Mouse (Mus musculus) kidney, embryonic 14.5 days (tissue): Measurements from ENCODE around the gene Slc9a3r2. TPM values are rescaled to one million over a fixed set of nuclear protein-coding genes. Genes with fewer than 3 reads are reported as not detected.

Source experiments
- ATAC-seq: fragments of 200-750 bp; cut with Nextera tagmentation; 2 replicates; pipeline ENCODE4 v1.8.0; 2017; ENCODE audit warnings: moderate number of reproducible peaks, mild to moderate bottlenecking, moderate TSS enrichment, moderate library complexity; ENCODE audit not compliant: low FRiP score, low TSS enrichment
- H3K27ac ChIP-seq: fragments of 300-500 bp; sonication (generic); 2 replicates; pipeline ENCODE4 v1.5.1; 2014; ENCODE audit warnings: low read depth, mild to moderate bottlenecking, low read length, moderate library complexity, mixed read lengths
- H3K27me3 ChIP-seq: fragments of 300-500 bp; sonication (generic); 2 replicates; pipeline ENCODE4 v1.6.1; 2014; ENCODE audit warnings: mild to moderate bottlenecking, low read length; ENCODE audit not compliant: control insufficient read depth, insufficient read depth
- H3K36me3 ChIP-seq: fragments of 300-500 bp; sonication (generic); 2 replicates; pipeline ENCODE4 v1.6.1; 2014; ENCODE audit warnings: low read length, mixed read lengths; ENCODE audit not compliant: control insufficient read depth, insufficient read depth
- H3K4me1 ChIP-seq: fragments of 300-500 bp; sonication (generic); 2 replicates; pipeline ENCODE4 v1.6.1; 2014; ENCODE audit warnings: low read length, mixed read lengths; ENCODE audit not compliant: control insufficient read depth, insufficient read depth
- H3K4me2 ChIP-seq: fragments of 300-500 bp; sonication (generic); replicated peaks from 2 replicates; pipeline ENCODE4 v1.6.1; 2014; ENCODE audit warnings: low read depth, mild to moderate bottlenecking, low read length
- H3K4me3 ChIP-seq: fragments of 300-500 bp; sonication (generic); 2 replicates; pipeline ENCODE4 v1.5.1; 2014; ENCODE audit warnings: mild to moderate bottlenecking, low read length
- H3K9ac ChIP-seq: fragments of 300-500 bp; sonication (generic); 2 replicates; pipeline ENCODE4 v1.6.1; 2014; ENCODE audit warnings: low read depth, mild to moderate bottlenecking, low read length, moderate library complexity
- H3K9me3 ChIP-seq: fragments of 300-500 bp; sonication (generic); 2 replicates; pipeline ENCODE4 v1.6.1; 2016; ENCODE audit warnings: low read length; ENCODE audit not compliant: control insufficient read depth
- WGBS: fragments of 180-500 bp; shearing (Covaris S2); extraction: QIAGEN DNeasy Blood & Tissue Kit; methylation state at CpG from one replicate; pipeline ENCODE4 v1.1.7; 2014; 5-methylcytosine and 5-hydroxymethylcytosine counted together
- polyA plus RNA-seq: library from polyadenylated mRNA; unstranded; fragments of >200 nt; fragmentation: Nextera tagmentation; extraction: Ambion mirVana; gene quantifications from 2 replicates; pipeline ENCODE4 v1.2.1, GENCODE M21; 2014

Gene Slc9a3r2
- polyA plus RNA-seq, 1 experiment from 2014 or later, result 95.5 TPM

GRCm38 (mm10) chr17:24610711-24611110 lies 39.4 kb downstream of the Slc9a3r2 start:
- 88% methylated on average over 2 of the region's 2 CpGs for WGBS
- no peaks in the 10 kb centered on the region for H3K27me3 ChIP-seq
- H3K4me2 ChIP-seq, result no peak overlapping the region
- H3K9me3 ChIP-seq, result no peaks in the 10 kb centered on the region
- ATAC-seq, result no peak
- H3K27ac ChIP-seq, result no peak overlapping the region
- no peak overlapping the region for H3K4me3 ChIP-seq
- H3K4me1 ChIP-seq, result no peaks in the 10 kb centered on the region
- H3K36me3 ChIP-seq, result peaks cover 70% of the 10 kb centered on the region
- no peak overlapping the region for H3K9ac ChIP-seq

- no peaks in the 10 kb centered on the region for H3K4me1 ChIP-seq
- H3K27ac ChIP-seq, result no peak overlapping the region
- no peaks in the 10 kb centered on the region for H3K27me3 ChIP-seq
- no peak overlapping the region for H3K4me2 ChIP-seq
- no peak overlapping the region for H3K9ac ChIP-seq
- no peak for ATAC-seq
- no peaks in the 10 kb centered on the region for H3K9me3 ChIP-seq
- H3K4me3 ChIP-seq, result no peak overlapping the region
- peaks cover 69% of the 10 kb centered on the region for H3K36me3 ChIP-seq
- WGBS, result 92% methylated on average over 8 of the region's 8 CpGs
Measured at GRCm38 (mm10) chr17:24608874-24609273, 41.3 kb downstream of the Slc9a3r2 start.

DNA sequence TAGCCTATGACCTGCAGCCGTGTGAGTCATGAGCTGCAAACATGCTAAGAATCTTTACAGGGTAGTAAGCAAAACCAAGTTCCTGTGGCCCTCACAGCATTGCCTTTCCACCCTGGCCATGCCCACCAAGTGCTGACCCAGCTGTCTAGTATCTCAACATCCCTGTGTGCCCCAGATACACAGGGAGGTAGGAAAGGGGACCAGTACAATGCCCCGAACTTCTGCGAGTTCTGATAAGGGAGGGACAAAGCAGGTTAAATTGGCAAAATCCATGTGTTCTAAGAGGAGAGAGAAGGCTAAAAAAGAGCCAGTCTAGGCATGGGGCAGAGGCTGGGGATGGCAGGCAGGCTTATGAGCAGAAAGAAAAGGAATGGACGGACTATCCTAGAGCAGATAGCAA lies 41.8 kb downstream of the Slc9a3r2 start:
- 92% methylated on average over 4 of the region's 4 CpGs for WGBS
- no peaks in the 10 kb centered on the region for H3K27me3 ChIP-seq
- H3K9me3 ChIP-seq, result no peaks in the 10 kb centered on the region
- H3K27ac ChIP-seq, result no peak overlapping the region
- no peak overlapping the region for H3K4me2 ChIP-seq
- ATAC-seq, result no peak
- no peak overlapping the region for H3K9ac ChIP-seq
- H3K4me3 ChIP-seq, result no peak overlapping the region
- peaks cover 65% of the 10 kb centered on the region for H3K36me3 ChIP-seq
- H3K4me1 ChIP-seq, result no peaks in the 10 kb centered on the region

DNA sequence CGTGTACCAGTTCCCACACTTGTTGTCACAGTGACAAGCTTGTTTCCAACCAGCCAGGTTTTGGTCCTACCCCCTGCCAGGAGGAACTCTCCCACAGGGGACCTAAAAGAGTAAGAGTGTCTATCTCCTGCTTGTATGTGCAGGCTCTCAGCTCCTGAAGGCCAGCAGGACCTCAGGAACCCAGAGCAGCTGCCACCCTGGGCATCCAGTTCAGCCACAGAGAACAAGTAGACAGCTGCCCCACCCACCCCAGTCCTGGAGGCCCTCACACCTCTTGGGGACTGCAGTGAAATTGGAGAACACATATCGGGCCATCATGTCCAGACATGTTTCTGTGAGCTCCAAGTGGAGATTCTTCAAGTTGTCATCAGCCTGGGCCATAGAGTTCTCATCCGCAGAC lies 45.6 kb downstream of the Slc9a3r2 start:
- peaks cover 85% of the 10 kb centered on the region for H3K36me3 ChIP-seq
- H3K27me3 ChIP-seq, result no peaks in the 10 kb centered on the region
- WGBS, result 88% methylated on average over 3 of the region's 3 CpGs
- no peak overlapping the region for H3K27ac ChIP-seq
- no peaks in the 10 kb centered on the region for H3K9me3 ChIP-seq
- no peak for ATAC-seq
- H3K4me2 ChIP-seq, result no peak overlapping the region
- H3K4me1 ChIP-seq, result no peaks in the 10 kb centered on the region
- no peak overlapping the region for H3K4me3 ChIP-seq
- no peak overlapping the region for H3K9ac ChIP-seq

DNA sequence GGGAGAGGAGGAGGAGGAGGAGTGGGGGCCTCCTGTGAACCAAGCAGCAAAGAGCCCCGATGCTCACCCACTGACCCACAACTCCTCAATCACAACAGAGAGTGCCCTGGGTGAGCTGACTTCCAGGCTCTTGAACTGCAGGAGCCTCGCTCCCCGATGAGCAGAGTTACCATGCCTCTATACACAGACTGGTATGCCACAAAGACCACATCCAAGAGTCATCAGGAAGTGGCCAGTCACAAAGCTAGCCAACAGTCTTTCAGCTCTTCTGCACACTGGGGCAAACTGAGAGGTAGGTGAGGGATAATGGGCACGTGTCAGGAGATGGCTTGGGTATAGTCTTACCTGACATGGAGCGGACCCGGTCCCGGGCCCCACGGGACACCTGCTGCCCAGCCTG lies 46.2 kb downstream of the Slc9a3r2 start:
- H3K9me3 ChIP-seq, result no peaks in the 10 kb centered on the region
- 91% methylated on average over 8 of the region's 8 CpGs for WGBS
- no peak overlapping the region for H3K27ac ChIP-seq
- no peaks in the 10 kb centered on the region for H3K27me3 ChIP-seq
- H3K36me3 ChIP-seq, result peaks cover 88% of the 10 kb centered on the region
- no peak overlapping the region for H3K4me2 ChIP-seq
- H3K4me1 ChIP-seq, result no peaks in the 10 kb centered on the region
- H3K4me3 ChIP-seq, result no peak overlapping the region
- H3K9ac ChIP-seq, result no peak overlapping the region
- no peak for ATAC-seq

GRCm38 (mm10) chr17:24600502-24600901 lies 49.6 kb downstream of the Slc9a3r2 start:
- peaks cover 87% of the 10 kb centered on the region for H3K36me3 ChIP-seq
- WGBS, result 94% methylated on average over 4 of the region's 4 CpGs
- no peak for ATAC-seq

GRCm38 (mm10) chr17:24597989-24598388 lies 52.1 kb downstream of the Slc9a3r2 start:
- Histone ChIP-seq H3K9me3 (no peaks in the 10 kb centered on the region), H3K9ac (no peak overlapping the region), H3K27ac (no peak overlapping the region), H3K27me3 (no peaks in the 10 kb centered on the region), H3K4me2 (no peak overlapping the region), H3K4me1 (no peaks in the 10 kb centered on the region), H3K4me3 (no peak overlapping the region), H3K36me3 (peaks cover 92% of the 10 kb centered on the region)
- 87% methylated on average over 3 of the region's 3 CpGs for WGBS
- no peak for ATAC-seq

More at GRCm38 (mm10) chr17:24600502-24600901, 49.6 kb downstream of the Slc9a3r2 start:
- Histone ChIP-seq H3K4me2 (no peak overlapping the region), H3K27ac (no peak overlapping the region), H3K27me3 (no peaks in the 10 kb centered on the region), H3K4me3 (no peak overlapping the region), H3K4me1 (no peaks in the 10 kb centered on the region), H3K9me3 (no peaks in the 10 kb centered on the region), H3K9ac (no peak overlapping the region)

- Histone ChIP-seq H3K4me2 (no peak overlapping the region), H3K4me1 (no peaks in the 10 kb centered on the region), H3K36me3 (peaks cover 91% of the 10 kb centered on the region), H3K27ac (no peak overlapping the region), H3K9me3 (no peaks in the 10 kb centered on the region), H3K9ac (no peak overlapping the region), H3K4me3 (no peak overlapping the region), H3K27me3 (no peaks in the 10 kb centered on the region)
- ATAC-seq, result no peak
- 86% methylated on average over 19 of the region's 19 CpGs for WGBS
Measured at GRCm38 (mm10) chr17:24596471-24597183, 53.5 kb downstream of the Slc9a3r2 start.

GRCm38 (mm10) chr17:24596073-24596466 lies 54.1 kb downstream of the Slc9a3r2 start:
- Histone ChIP-seq H3K4me2 (no peak overlapping the region), H3K9me3 (no peaks in the 10 kb centered on the region), H3K27me3 (no peaks in the 10 kb centered on the region), H3K4me1 (no peaks in the 10 kb centered on the region), H3K36me3 (peaks cover 91% of the 10 kb centered on the region), H3K4me3 (no peak overlapping the region), H3K27ac (no peak overlapping the region), H3K9ac (no peak overlapping the region)
- 81% methylated on average over 5 of the region's 5 CpGs for WGBS
- no peak for ATAC-seq
